Mouse (Mus musculus): Measurements from ENCODE around the gene Tom1. TPM values are rescaled to one million over a fixed set of nuclear protein-coding genes. Genes with fewer than 3 reads are reported as not detected.

Tom1 gene
- total and polyA plus RNA-seq, 3 experiments, result 18.0 to 32.6 TPM; not detected in 1

- Histone ChIP-seq H3K36me3 (ENCODE audit: control insufficient read depth in 1 of 2, insufficient read depth in 2 of 2, low read length in 2 of 2) (peaks cover 15 to 46% of the 10 kb centered on the region in 2 experiments), H3K9ac (ENCODE audit: control insufficient read depth, low read depth, low read length, poor library complexity, severe bottlenecking) (no peak overlapping the region), H3K27me3 (ENCODE audit: control insufficient read depth in 1 of 2, insufficient read depth in 2 of 2, low read length in 2 of 2) (no peaks in the 10 kb centered on the region), H3K9me3 (replicated peaks; ENCODE audit: insufficient read depth, low read length) (no peaks in the 10 kb centered on the region), H3K79me2 (ENCODE audit: control insufficient read depth, insufficient read depth, low read length, poor library complexity) (peaks cover 2% of the 10 kb centered on the region; the same call in 1 of the 2 replicates), H3K27ac (ENCODE audit: control insufficient read depth, low read depth, low read length) (no peak overlapping the region), H3K4me1 (ENCODE audit: control insufficient read depth in 1 of 2, insufficient read depth in 2 of 2, low read length in 2 of 2) (no peaks in the 10 kb centered on the region), H3K4me3 (ENCODE audit: control insufficient read depth in 1 of 2, insufficient read depth in 1 of 2, low read depth in 2 of 2, low read length in 2 of 2) (no peak overlapping the region)
- DNase-seq (ENCODE audit: low read depth, low spot score), result no peak
- TF ChIP-seq POLR2AphosphoS2 (IDR thresholded peaks at IDR 0.05; ENCODE audit: low read length) (no peak; the same call in 1 of the 2 replicates), ZMIZ1 (IDR thresholded peaks at IDR 0.05; ENCODE audit: low read depth, low read length) (no peak), MAZ (IDR thresholded peaks at IDR 0.05; ENCODE audit: low read depth, low read length) (no peak), NRF1 (IDR thresholded peaks at IDR 0.05; ENCODE audit: insufficient read depth, low read depth, low read length, poor library complexity, severe bottlenecking) (no peak)
Measured at GRCm38 (mm10) chr8:75119287-75119686, 85.8 kb downstream of the Tom1 start.

Other genes with a start within 250 kb of the Tom1 start
- gene Isx, start 160.5 kb upstream of the Tom1 start, total RNA-seq (2012; rRNA removed), result not detected in 2 replicates
- gene Isx, start 160.5 kb upstream of the Tom1 start, polyA plus RNA-seq (2012; ENCODE audit: insufficient read depth in 1 of 2, insufficient read length in 2 of 2, low read depth in 1 of 2, low replicate concordance in 2 of 2, missing spikeins in 1 of 2), result not detected
- 21.8 and 22.8 TPM in 2 replicates for gene Hmgxb4, start 40.3 kb upstream of the Tom1 start, total RNA-seq (2012; rRNA removed)
- gene Hmgxb4, start 40.3 kb upstream of the Tom1 start, polyA plus RNA-seq (2012; ENCODE audit: insufficient read depth in 1 of 2, insufficient read length in 2 of 2, low read depth in 1 of 2, low replicate concordance in 2 of 2, missing spikeins in 1 of 2), result 10 to 100 TPM in 1 of 2 experiments, not detected in 1; 32.6 TPM
- 11.1 and 29.9 TPM in 2 replicates for gene Hmox1, start 59.9 kb downstream of the Tom1 start, total RNA-seq (2012; rRNA removed)
- 10 to 100 TPM in 1 of 2 experiments, not detected in 1; 72.4 TPM for gene Hmox1, start 59.9 kb downstream of the Tom1 start, polyA plus RNA-seq (2012; ENCODE audit: insufficient read depth in 1 of 2, insufficient read length in 2 of 2, low read depth in 1 of 2, low replicate concordance in 2 of 2, missing spikeins in 1 of 2)
- gene Mcm5, start 75.9 kb downstream of the Tom1 start, total RNA-seq (2012; rRNA removed), result 355 and 397 TPM in 2 replicates
- gene Mcm5, start 75.9 kb downstream of the Tom1 start, polyA plus RNA-seq (2012; ENCODE audit: insufficient read depth in 1 of 2, insufficient read length in 2 of 2, low read depth in 1 of 2, low replicate concordance in 2 of 2, missing spikeins in 1 of 2), result 100 to 1,000 TPM in 1 of 2 experiments, not detected in 1; 459 TPM
- gene Rasd2, start 180.2 kb downstream of the Tom1 start, total RNA-seq (2012; rRNA removed), result not detected in 2 replicates
- gene Rasd2, start 180.2 kb downstream of the Tom1 start, polyA plus RNA-seq (2012; ENCODE audit: insufficient read depth in 1 of 2, insufficient read length in 2 of 2, low read depth in 1 of 2, low replicate concordance in 2 of 2, missing spikeins in 1 of 2), result not detected

Measured in MEL (cell line).